Mouse (Mus musculus): ENCODE results near the gene Cd81.

DNA sequence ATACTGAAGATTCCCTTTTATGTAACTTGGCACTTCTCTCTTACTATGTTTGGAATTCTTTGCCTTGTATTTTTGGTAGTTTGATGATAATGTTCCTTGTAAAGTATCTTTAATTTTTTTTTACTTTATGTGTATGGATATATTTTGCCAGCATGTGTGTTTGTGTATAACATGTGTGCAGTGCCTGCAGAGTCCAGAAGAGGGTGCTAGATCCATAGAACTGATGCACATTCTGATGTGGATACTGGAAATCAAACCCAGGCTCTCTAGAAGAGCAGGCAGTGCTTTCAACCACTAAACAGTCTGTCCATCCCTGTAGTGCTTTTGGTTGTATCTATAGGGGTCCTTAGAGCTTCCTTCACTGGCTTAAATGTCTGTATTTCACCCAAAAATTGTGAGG, 62.2 kb downstream of the Cd81 start:
- TF ChIP-seq ELF1 (IDR thresholded peaks at IDR 0.05; ENCODE audit: low read depth, low read length) = no peak
- TF ChIP-seq CTCF (IDR thresholded peaks at IDR 0.05 in 2 of 3, conservative IDR thresholded peaks at IDR 0.05 in 1 of 3; ENCODE audit: control insufficient read depth in 1 of 3, insufficient read depth in 1 of 3, low read depth in 2 of 3, low read length in 3 of 3, poor library complexity in 1 of 3, severe bottlenecking in 1 of 3) = peak in 2 of 3 experiments; percentile 37 to 46; a peak in 3 of 6 replicates
- no peak for TF ChIP-seq EP300 (IDR thresholded peaks at IDR 0.05; ENCODE audit: low read depth in 1 of 2, low read length in 2 of 2)
- no peak for TF ChIP-seq MEF2A (IDR thresholded peaks at IDR 0.05; ENCODE audit: extremely low read depth, insufficient replicate concordance, low read depth, low read length, poor library complexity, severe bottlenecking)
- no peak for TF ChIP-seq USF1 (IDR thresholded peaks at IDR 0.05; ENCODE audit: low read depth, low read length)
- TF ChIP-seq CHD2 (IDR thresholded peaks at IDR 0.05; ENCODE audit: low read length) = no peak
- TF ChIP-seq MXI1 (IDR thresholded peaks at IDR 0.05; ENCODE audit: low read depth, low read length) = no peak
- TF ChIP-seq MAZ (IDR thresholded peaks at IDR 0.05; ENCODE audit: low read depth, low read length) = no peak
- no peak for TF ChIP-seq KAT2A (conservative IDR thresholded peaks at IDR 0.05; ENCODE audit: low read depth, low read length)
- TF ChIP-seq POLR2A (IDR thresholded peaks at IDR 0.05; ENCODE audit: control insufficient read depth in 1 of 2, insufficient read depth in 1 of 2, low read depth in 1 of 2, low read length in 2 of 2, poor library complexity in 1 of 2) = no peak

Measured in MEL (cell line).